Mouse (Mus musculus) gonadal fat pad, adult 2 months (tissue): Measurements from ENCODE around the gene Emid1. TPM values are rescaled to one million over a fixed set of nuclear protein-coding genes. Genes with fewer than 3 reads are reported as not detected.

Experiments
- DNase-seq: peaks from one replicate; pipeline ENCODE4 v3.0.0-alpha.2; 2012; ENCODE audit warnings: low read depth
- polyA plus RNA-seq: library from polyadenylated mRNA; depleted of rRNA; stranded (reverse); fragments of >200 nt; gene quantifications from 2 replicates; pipeline ENCODE4 v1.2.3, GENCODE M21; 2012

Gene Emid1
- polyA plus RNA-seq, 1 experiment = 120 TPM

- no peak for DNase-seq
Measured at GRCm38 (mm10) chr11:5160722-5161485, 8.8 kb upstream of the Emid1 start.

GRCm38 (mm10) chr11:5158056-5158455 lies 6.0 kb upstream of the Emid1 start:
- DNase-seq = no peak

- no peak for DNase-seq
Measured at GRCm38 (mm10) chr11:5154961-5155805, 3.1 kb upstream of the Emid1 start.

- DNase-seq = no peak
Measured at GRCm38 (mm10) chr11:5151247-5151630, 818 bp downstream of the Emid1 start.

- DNase-seq = no peak
Measured at GRCm38 (mm10) chr11:5150416-5151246, 1.4 kb downstream of the Emid1 start.

GRCm38 (mm10) chr11:5149955-5150354 lies 2.1 kb downstream of the Emid1 start:
- DNase-seq = no peak

GRCm38 (mm10) chr11:5149249-5149648 lies 2.8 kb downstream of the Emid1 start:
- DNase-seq = no peak

- DNase-seq = no peak
Measured at GRCm38 (mm10) chr11:5145600-5145999, 6.5 kb downstream of the Emid1 start.

GRCm38 (mm10) chr11:5141965-5142364 lies 10.1 kb downstream of the Emid1 start:
- no peak for DNase-seq

- DNase-seq = no peak
Measured at GRCm38 (mm10) chr11:5141252-5141651, 10.8 kb downstream of the Emid1 start.

GRCm38 (mm10) chr11:5140619-5141018 lies 11.4 kb downstream of the Emid1 start:
- DNase-seq = no peak

GRCm38 (mm10) chr11:5139372-5139771 lies 12.7 kb downstream of the Emid1 start:
- DNase-seq = no peak

- no peak for DNase-seq
Measured at GRCm38 (mm10) chr11:5138642-5139041, 13.4 kb downstream of the Emid1 start.

- DNase-seq = no peak
Measured at GRCm38 (mm10) chr11:5135914-5136313, 16.1 kb downstream of the Emid1 start.

- DNase-seq = no peak
Measured at GRCm38 (mm10) chr11:5132751-5133150, 19.3 kb downstream of the Emid1 start.

GRCm38 (mm10) chr11:5130111-5130665 lies 21.9 kb downstream of the Emid1 start:
- DNase-seq = no peak

- DNase-seq = no peak
Measured at GRCm38 (mm10) chr11:5129035-5129480, 23.0 kb downstream of the Emid1 start.

- no peak for DNase-seq
Measured at GRCm38 (mm10) chr11:5125713-5126112, 26.3 kb downstream of the Emid1 start.

- DNase-seq = no peak
Measured at GRCm38 (mm10) chr11:5114931-5115581, 37.0 kb downstream of the Emid1 start.

- no peak for DNase-seq
Measured at GRCm38 (mm10) chr11:5113645-5114044, 38.4 kb downstream of the Emid1 start.

GRCm38 (mm10) chr11:5109441-5109840 lies 42.6 kb downstream of the Emid1 start:
- DNase-seq = no peak
